Mouse (Mus musculus): ENCODE data around the gene Rasgef1b.
"Not testable (repeated sequence)": the region's sequence is repeated elsewhere in the genome, so short reads cannot be mapped to it uniquely, and the experiment has no call there.

Gene Rasgef1b

DNA sequence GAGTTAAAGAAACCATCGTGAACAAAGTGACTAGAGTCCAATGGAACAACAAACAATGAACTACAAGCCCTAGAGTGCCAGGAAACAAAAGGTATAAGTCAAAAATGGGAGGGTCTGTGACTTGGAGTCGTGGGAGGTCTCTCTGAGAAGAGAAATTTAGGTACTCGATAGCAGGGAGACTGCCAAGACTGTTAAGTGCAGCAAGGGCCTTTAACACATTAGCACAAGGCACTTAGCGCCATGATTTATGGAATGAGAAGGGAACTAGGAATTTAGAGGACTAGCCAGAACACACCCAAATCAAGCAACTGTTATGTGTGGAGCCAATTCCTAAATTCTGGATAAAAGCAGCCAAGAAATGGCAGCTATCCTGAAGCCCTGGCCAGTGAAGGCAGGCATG lies 490.7 kb downstream of the Rasgef1b start:
- DNase-seq: no peak

DNA sequence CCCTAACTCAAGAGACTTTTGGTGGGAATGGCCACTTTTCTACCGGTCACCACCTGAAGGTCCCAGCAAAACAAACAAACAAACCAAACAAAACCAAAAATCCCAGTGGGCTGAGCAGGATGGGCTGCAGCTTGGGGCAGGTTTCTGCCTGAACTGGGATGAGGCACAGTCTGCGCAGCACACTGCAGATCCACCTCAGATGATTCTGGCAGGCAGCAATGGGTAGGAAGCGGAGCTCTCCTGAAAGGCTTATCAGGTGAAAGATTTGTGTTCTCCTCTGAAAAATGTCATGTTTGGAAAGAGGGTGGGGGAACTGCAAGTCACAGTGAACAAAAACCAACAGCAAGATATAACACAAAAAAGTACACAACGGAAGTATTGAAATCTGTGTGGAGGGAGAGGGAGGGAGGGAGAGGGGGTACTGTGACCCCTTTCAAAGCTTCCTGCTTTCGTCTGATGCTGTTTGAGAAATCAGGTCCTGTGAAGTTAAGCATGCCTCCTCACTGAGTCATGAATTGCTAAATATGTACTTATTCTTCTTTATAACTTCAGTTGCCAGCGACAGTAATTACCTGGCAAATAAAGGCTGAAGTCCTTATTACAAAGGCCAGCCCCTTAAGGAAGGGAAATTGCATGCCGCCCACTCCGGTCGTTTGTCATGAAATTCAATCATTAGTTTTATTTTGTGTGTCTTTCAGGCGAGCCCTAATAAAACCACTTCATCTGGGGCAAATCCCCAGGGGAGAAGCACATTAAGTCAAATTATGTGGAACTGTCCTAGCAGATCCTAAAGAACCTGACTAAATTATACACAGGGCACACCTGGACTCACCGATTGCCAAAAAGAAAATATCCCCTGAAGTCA lies 491.7 kb downstream of the Rasgef1b start:
- no peak for DNase-seq

- no peak for DNase-seq
These were observed 492.4 kb downstream of the Rasgef1b start for GRCm38 (mm10) chr5:99236431-99236830.

DNA sequence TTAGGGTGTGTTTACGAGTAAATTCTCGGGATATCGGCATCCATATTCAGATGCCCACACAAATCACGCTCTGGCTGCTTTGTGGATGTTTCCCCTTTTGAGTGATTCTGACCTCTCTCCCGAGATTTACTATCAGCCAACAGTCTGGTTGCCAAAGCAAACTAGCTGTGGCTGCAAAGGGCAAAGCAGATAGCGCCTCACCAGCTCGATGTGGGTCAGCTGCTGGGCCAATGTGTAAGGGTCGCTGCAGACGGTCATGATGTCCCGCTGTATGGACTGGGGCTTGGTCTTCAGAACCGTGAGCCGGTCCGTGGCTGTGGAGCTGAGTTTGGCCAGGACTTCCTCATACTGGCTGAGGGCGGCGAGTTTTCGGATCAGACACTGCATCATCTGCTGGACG lies 494.6 kb downstream of the Rasgef1b start:
- no peak for DNase-seq

DNA sequence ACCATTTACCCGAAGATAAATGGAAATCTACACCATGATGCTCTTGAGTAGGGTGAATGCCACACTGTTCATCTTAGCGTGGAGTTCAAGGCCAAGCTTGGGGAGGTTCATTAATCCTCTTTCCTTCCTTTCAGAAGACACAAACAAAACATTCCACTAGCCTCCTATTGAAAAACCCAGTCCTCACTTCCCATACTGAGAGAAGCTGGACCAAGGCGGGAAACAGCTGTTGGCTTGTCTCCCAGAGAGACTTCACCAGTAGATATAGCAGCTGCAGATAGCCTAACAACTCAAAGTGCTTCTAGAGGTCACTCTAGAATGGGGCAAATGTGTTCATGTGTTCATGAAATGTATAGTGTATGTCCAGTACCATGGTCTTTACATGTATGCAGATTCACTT lies 495.7 kb downstream of the Rasgef1b start:
- DNase-seq: no peak

DNA sequence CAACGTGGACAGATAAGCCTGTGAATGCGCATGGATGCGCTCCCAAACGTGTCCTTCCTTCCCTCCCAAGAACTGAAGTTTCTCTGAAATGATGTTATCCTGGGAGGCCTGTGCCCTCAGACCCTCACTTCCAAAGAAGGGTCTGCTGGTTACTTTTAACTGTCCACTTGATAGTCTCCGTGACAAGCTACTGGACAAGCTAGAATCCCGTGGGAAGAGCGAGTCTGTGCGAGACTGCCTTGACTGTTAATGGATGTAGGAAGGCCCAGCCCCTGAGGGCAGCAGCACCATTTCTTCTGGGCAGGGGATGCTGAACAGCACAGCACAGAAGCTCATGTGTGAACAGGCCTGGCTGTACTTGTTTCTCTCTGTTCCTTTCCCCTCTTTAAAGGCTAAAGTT lies 496.5 kb downstream of the Rasgef1b start:
- no peak for DNase-seq

GRCm38 (mm10) chr5:99230476-99230875 lies 498.4 kb downstream of the Rasgef1b start:
- no peak for DNase-seq

GRCm38 (mm10) chr5:99227361-99227760 lies 501.5 kb downstream of the Rasgef1b start:
- DNase-seq: no peak

DNA sequence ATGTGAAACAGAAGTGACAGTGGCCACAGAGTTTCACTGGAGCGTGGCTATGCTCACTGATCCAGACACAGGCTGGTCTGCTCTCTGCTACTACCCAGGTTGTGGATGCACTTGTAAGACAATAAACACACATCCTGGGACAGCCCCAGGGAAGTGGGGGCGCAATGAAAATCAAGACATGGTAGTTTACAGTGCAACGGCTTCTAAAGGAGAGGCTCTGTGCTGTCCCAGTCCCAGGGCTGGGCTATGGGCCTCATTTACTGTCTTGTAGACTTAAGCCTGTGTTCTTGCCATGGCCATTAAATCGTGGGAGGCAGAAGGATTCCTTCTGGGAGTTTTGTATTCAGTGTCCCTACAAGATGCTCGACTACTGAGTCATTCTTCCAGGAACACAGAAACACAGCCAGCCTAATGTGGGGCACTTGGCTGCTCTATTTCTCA lies 504.3 kb downstream of the Rasgef1b start:
- no peak for DNase-seq

- no peak for DNase-seq
These were observed 504.9 kb downstream of the Rasgef1b start for GRCm38 (mm10) chr5:99223869-99224498.

DNA sequence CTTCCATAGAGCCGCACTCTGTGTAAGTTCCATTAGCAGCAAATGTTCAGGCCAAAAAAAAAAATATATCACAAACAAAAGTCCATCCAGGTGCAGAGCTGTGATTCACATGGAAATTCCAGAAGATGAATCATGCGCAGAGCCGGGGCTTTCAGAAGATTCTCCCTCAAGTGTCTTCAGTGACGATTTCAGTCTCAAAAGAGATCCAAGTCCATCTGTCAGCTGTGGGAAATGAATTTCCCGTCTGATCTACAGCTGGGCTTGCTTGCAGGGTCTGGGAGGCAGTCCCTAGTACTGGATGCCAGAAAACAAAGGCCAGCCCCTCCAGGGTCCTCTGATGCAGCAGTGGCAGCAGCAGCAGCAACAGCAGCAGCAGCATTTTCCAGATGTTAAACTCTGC lies 510.5 kb downstream of the Rasgef1b start:
- DNase-seq: no peak

- DNase-seq: not testable (repeated sequence)
These were observed 512.2 kb downstream of the Rasgef1b start for GRCm38 (mm10) chr5:99216588-99217152.

DNA sequence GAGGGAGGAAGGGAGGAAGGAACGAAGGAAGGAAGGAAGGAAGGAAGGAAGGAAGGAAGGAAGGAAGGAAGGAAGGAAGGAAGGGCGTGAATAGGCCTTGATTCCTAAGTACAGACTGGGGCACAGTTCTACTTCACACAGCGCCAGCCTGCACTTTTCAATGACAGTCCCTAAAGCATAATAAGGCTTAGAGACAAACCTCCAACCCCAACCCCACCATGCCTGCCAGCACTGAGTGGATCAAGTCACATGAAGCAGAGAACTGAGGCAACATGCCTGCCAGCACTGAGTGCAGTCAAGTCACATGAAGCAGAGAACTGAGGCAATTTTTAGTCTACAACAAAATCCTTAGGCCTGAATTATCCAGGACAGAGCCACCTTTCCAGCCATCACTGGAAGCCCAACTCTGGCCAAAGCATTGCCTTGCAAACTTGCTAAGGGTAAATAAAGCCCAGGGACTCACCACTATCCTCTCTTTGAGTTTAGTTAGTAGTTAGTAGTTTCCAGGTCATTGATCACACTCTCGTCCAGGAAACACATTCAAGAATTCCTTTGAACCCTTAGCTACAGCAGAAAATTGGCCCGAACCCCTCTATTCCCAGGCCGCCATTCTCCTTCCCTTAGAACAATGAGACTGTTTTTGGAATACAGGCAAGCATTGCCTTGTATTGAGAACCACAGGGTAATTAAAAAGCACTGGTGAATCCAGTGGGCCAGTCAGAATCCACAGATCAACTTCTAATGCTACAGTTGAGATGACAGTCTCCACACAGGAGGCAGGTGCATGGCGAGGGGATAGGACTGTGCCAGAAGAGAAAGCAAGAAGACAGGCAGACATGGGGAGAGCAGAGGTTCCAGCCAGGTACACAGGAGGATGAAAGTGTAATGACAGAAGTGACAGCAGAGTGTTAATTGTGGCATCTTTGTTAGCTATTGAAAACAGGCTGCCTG lies 513.4 kb downstream of the Rasgef1b start:
- DNase-seq: no peak

DNA sequence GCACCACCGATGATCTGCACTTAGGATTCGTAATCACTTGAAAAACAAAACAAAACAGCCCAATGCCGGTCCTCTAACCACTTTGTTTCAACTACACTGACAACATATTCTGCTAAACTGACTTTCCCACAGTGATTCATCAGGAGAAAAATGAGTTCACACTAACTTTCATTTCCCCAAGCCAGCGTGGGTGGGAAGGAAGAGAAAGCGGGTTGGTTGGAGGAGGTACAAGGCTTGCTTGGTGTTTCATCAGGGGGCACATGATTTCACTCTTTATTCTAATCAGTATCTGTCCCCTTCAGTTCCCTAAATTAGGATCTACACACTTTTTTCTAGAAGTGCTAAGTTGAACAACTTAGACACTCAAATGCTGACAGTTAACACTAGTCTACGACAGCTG lies 514.5 kb downstream of the Rasgef1b start:
- DNase-seq: no peak

GRCm38 (mm10) chr5:99213211-99213610 lies 515.7 kb downstream of the Rasgef1b start:
- DNase-seq: no peak

GRCm38 (mm10) chr5:99203475-99203874 lies 525.4 kb downstream of the Rasgef1b start:
- no peak for DNase-seq

DNA sequence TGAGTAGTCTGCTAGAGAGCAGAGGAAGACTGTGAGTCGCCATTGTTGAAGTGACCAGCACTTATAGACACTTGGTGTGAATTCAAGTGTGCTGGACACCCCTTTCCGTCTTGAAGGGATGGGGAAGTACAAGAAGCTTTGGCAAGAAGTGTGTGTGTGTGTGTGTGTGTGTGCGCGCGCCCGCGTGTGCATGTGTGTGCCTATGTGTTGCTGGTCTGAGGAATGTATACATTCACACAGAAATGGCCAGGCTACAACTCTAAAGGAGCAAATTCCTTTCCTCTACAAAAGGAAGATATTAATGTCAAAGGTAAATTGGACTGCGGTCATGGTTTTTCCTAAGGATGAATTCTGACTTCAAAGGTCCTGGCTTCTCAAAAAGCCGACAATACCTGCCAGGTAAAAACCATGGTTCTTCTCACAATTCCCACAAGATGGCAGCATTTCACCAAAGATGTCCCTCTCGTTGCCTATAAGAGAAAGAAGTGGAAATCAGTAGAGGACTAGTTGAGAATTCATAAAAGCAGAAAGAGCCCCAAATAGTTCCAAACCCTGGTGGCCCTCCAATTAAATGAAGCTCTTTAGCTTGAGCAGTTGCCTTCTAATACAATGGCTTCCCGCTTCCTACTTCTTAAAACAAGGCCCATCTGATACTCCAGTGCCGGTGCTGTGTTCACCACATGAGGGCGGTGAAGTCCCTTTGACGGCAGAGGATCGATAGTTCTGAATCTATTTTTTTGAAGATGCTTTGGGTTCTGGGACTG lies 526.6 kb downstream of the Rasgef1b start:
- DNase-seq: peak; percentile 74

- no peak for DNase-seq
These were observed 533.4 kb downstream of the Rasgef1b start for GRCm38 (mm10) chr5:99195436-99195835.

GRCm38 (mm10) chr5:99190941-99191800 lies 537.7 kb downstream of the Rasgef1b start:
- DNase-seq: no peak

- no peak for DNase-seq
These were observed 545.2 kb downstream of the Rasgef1b start for GRCm38 (mm10) chr5:99183637-99184036.

Measured in kidney, adult 9 months (tissue).